Mouse (Mus musculus): ENCODE measurements around the gene Stac2. TPM values are rescaled to one million over a fixed set of nuclear protein-coding genes. Genes with fewer than 3 reads are reported as not detected.

Gene Stac2
- polyA plus RNA-seq, 1 experiment from 2014 or later = 0.17 TPM

DNA sequence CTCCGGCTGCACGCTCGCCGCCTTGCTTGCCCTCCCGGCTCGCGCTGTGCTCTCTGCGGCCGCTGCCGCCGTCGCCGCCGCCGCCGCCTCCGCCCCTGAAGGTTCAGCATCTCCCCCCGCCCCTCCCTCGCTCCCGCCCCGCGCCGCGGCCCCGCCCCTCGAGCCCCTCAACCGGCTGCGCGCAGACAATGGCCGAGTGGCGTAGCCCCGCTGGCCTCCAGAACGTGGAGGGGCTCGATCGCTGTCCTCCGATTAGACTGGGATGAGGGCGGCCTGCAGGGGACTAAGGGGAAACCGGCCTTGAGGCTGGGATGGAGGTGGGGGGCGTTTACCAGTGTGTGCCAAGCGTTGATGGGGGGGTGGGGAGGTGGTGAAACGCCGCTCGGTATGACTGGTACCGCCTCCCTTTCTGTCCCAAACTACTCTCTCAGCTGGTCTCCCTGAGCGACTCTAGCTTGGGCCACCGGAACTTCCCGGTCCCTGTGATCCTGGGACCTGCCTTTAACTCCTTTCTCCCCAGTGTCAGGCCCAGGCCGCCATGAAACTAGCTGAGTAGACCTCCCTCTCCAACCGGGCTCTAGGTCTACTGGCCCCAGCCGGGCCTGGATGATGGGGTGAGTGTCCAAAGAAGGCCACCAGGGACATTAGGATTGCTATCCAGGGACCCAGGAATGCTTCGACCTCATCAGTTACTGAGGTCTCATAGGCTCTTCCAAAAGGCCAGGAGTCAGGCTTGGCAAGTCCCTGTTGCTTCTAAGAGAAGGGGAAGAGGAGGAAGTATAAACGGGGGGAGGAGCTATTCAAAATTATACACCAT lies 30.5 kb downstream of the Stac2 start, which contains the start of gene Cacnb1:
Gene Cacnb1, minus strand, starts transcription at position 480 of the 817 bp plus-strand sequence.
- H3K4me1 ChIP-seq (ENCODE audit: control insufficient read depth, insufficient read depth, low read length) = peaks cover 21% of the 10 kb centered on the region
- under 1% methylated on average over 39 of the region's 52 CpGs for WGBS

DNA sequence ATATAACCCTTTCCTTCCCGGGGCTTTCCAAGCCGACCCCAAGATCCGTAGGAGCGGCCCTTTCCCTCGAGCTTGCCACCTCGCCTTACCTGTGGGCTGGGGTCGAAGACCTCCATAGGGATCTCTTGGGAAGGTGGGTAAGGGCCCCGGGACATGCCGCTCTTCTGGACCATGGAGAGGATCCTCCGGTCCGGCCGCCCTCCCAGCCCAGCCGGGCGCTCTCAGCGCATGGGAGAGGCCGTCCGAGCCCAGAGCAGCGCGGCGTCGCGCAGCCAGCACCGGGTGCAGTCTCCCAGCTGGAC lies 31.1 kb downstream of the Stac2 start:
- Histone ChIP-seq H3K4me2 (ENCODE audit: low read depth, severe bottlenecking) (peak overlapping the region; percentile 95), H3K27ac (replicated peaks; ENCODE audit: low read depth, low read length) (peak overlapping the region; percentile 83), H3K9ac (ENCODE audit: low read length) (peak overlapping the region; percentile 83), H3K36me3 (ENCODE audit: control insufficient read depth, insufficient read depth, low read length) (no peaks in the 10 kb centered on the region; the same call in 1 of the 2 replicates), H3K27me3 (ENCODE audit: control insufficient read depth, insufficient read depth, low read length) (no peaks in the 10 kb centered on the region), H3K9me3 (ENCODE audit: control insufficient read depth, low read length) (no peaks in the 10 kb centered on the region), H3K4me1 (ENCODE audit: control insufficient read depth, insufficient read depth, low read length) (peaks cover 20% of the 10 kb centered on the region), H3K4me3 (ENCODE audit: low read depth, low read length) (peak overlapping the region; percentile 84)
- DNase-seq (ENCODE audit: low spot score) (no peak), ATAC-seq (ENCODE audit: insufficient number of reproducible peaks, low FRiP score, low TSS enrichment, low read depth) (peak; percentile 46; the same call in 1 of the 2 replicates)
- 1% methylated on average over 23 of the region's 23 CpGs for WGBS

More for the DNA sequence above, 30.5 kb downstream of the Stac2 start, which contains the start of gene Cacnb1:
- Histone ChIP-seq H3K9me3 (ENCODE audit: control insufficient read depth, low read length) (no peaks in the 10 kb centered on the region), H3K27me3 (ENCODE audit: control insufficient read depth, insufficient read depth, low read length) (no peaks in the 10 kb centered on the region), H3K27ac (replicated peaks; ENCODE audit: low read depth, low read length) (peak within 1 kb of the TSS; percentile 83), H3K4me3 (ENCODE audit: low read depth, low read length) (peak within 1 kb of the TSS; percentile 84), H3K9ac (ENCODE audit: low read length) (peak within 1 kb of the TSS; percentile 83), H3K36me3 (ENCODE audit: control insufficient read depth, insufficient read depth, low read length) (no peaks in the 10 kb centered on the region), H3K4me2 (ENCODE audit: low read depth, severe bottlenecking) (peak within 1 kb of the TSS; percentile 95)
- ATAC-seq (ENCODE audit: insufficient number of reproducible peaks, low FRiP score, low TSS enrichment, low read depth) = peak; percentile 40; the same call in 1 of the 2 replicates
- peak; percentile 85 for DNase-seq (ENCODE audit: low spot score)

DNA sequence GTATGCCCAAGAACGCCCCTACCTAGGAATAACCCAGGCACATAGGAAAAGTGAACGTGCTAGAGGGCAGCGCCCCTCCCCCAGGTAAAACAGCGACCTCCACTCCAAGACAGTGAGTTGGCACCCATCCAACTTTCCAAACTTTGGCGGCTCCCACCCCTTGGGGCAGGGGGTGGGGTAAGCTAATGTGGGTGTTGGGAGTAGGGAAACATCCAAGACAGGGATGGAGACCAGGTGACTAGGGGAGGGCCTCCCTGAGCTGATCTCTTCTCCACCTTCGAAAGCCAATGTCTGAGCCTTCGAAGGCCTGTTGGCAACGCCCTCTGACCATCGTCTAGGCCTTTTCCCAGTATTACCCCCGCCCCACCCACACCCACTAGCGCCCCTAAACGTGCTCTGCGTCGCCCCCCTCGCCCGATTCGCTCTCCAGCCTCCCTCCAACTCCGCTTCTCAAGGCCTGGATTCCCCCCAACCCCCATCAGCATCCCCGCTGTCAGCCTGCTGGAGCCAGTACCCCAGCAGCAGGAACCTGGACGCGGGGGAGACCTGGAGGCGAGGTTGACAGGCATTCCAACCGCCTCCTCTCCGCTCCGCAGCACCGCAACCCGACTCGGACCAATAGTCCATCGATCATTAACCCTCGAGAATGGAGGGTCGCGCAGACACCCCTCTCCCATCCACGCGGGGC lies 31.6 kb downstream of the Stac2 start:
- Histone ChIP-seq H3K4me3 (ENCODE audit: low read depth, low read length) (peak overlapping the region; percentile 84), H3K9me3 (ENCODE audit: control insufficient read depth, low read length) (no peaks in the 10 kb centered on the region), H3K36me3 (ENCODE audit: control insufficient read depth, insufficient read depth, low read length) (no peaks in the 10 kb centered on the region; the same call in 1 of the 2 replicates), H3K9ac (ENCODE audit: low read length) (peak overlapping the region; percentile 83), H3K27ac (replicated peaks; ENCODE audit: low read depth, low read length) (peak overlapping the region; percentile 83; the same call in 1 of the 2 replicates), H3K4me2 (ENCODE audit: low read depth, severe bottlenecking) (peak overlapping the region; percentile 95), H3K27me3 (ENCODE audit: control insufficient read depth, insufficient read depth, low read length) (no peaks in the 10 kb centered on the region), H3K4me1 (ENCODE audit: control insufficient read depth, insufficient read depth, low read length) (peaks cover 20% of the 10 kb centered on the region)
- 4% methylated on average over 34 of the region's 34 CpGs for WGBS
- ATAC-seq (ENCODE audit: insufficient number of reproducible peaks, low FRiP score, low TSS enrichment, low read depth) = peak; percentile 4; the same call in 1 of the 2 replicates
- DNase-seq (ENCODE audit: low spot score) = peak; percentile 61

DNA sequence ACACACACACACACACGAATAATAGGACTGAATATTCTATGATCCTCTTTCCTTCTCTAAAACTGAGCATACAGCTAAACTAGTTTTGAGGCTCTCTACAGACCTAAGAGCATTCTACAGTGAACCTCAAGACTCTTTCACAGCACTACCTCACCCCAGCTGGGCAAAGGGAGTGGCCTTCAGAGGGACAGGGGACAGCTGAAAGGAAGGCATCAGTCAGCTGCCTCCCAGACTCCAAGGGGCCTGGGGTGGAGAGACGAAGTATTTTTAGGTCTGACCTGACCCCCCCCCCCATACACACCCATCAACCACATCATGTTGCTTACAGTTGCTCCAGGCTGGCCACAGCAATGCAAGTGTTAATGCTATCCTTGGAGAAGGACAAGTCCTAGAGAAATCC lies 32.1 kb downstream of the Stac2 start:
- Histone ChIP-seq H3K9me3 (ENCODE audit: control insufficient read depth, low read length) (no peaks in the 10 kb centered on the region), H3K4me1 (ENCODE audit: control insufficient read depth, insufficient read depth, low read length) (peaks cover 20% of the 10 kb centered on the region), H3K36me3 (ENCODE audit: control insufficient read depth, insufficient read depth, low read length) (no peaks in the 10 kb centered on the region; the same call in 1 of the 2 replicates), H3K27ac (replicated peaks; ENCODE audit: low read depth, low read length) (no peak overlapping the region), H3K4me2 (ENCODE audit: low read depth, severe bottlenecking) (peak overlapping the region; percentile 95), H3K9ac (ENCODE audit: low read length) (no peak overlapping the region; the same call in 1 of the 2 replicates), H3K27me3 (ENCODE audit: control insufficient read depth, insufficient read depth, low read length) (no peaks in the 10 kb centered on the region), H3K4me3 (ENCODE audit: low read depth, low read length) (peak overlapping the region; percentile 84)
- DNase-seq (ENCODE audit: low spot score) (no peak), ATAC-seq (ENCODE audit: insufficient number of reproducible peaks, low FRiP score, low TSS enrichment, low read depth) (no peak)
- 75% methylated on average over 2 of the region's 2 CpGs for WGBS

DNA sequence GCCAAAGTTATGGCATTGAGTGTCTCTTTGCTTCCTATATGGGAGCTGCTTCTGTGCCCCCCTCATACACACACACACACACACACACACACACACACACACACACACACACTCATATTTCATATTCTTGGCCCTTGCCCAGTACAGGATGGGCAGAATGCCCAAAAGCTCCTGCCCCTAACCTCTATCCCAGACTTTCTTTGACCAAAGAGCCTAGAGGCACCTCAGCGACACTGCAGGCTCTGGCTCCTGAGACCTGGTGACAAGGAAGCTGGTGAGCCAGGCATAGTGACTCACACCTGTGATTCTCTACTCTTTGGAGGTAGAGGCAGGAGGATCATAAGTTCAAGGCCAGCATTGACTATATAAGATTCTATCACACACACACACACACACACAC lies 32.6 kb downstream of the Stac2 start:
- Histone ChIP-seq H3K4me3 (ENCODE audit: low read depth, low read length) (no peak overlapping the region), H3K9me3 (ENCODE audit: control insufficient read depth, low read length) (no peaks in the 10 kb centered on the region), H3K4me2 (ENCODE audit: low read depth, severe bottlenecking) (no peak overlapping the region), H3K27ac (replicated peaks; ENCODE audit: low read depth, low read length) (no peak overlapping the region), H3K9ac (ENCODE audit: low read length) (no peak overlapping the region), H3K27me3 (ENCODE audit: control insufficient read depth, insufficient read depth, low read length) (no peaks in the 10 kb centered on the region), H3K36me3 (ENCODE audit: control insufficient read depth, insufficient read depth, low read length) (no peaks in the 10 kb centered on the region; the same call in 1 of the 2 replicates), H3K4me1 (ENCODE audit: control insufficient read depth, insufficient read depth, low read length) (peaks cover 16% of the 10 kb centered on the region)
- no peak for ATAC-seq (ENCODE audit: insufficient number of reproducible peaks, low FRiP score, low TSS enrichment, low read depth)
- no peak for DNase-seq (ENCODE audit: low spot score)
- 100% methylated on average over 1 of the region's 1 CpGs for WGBS

DNA sequence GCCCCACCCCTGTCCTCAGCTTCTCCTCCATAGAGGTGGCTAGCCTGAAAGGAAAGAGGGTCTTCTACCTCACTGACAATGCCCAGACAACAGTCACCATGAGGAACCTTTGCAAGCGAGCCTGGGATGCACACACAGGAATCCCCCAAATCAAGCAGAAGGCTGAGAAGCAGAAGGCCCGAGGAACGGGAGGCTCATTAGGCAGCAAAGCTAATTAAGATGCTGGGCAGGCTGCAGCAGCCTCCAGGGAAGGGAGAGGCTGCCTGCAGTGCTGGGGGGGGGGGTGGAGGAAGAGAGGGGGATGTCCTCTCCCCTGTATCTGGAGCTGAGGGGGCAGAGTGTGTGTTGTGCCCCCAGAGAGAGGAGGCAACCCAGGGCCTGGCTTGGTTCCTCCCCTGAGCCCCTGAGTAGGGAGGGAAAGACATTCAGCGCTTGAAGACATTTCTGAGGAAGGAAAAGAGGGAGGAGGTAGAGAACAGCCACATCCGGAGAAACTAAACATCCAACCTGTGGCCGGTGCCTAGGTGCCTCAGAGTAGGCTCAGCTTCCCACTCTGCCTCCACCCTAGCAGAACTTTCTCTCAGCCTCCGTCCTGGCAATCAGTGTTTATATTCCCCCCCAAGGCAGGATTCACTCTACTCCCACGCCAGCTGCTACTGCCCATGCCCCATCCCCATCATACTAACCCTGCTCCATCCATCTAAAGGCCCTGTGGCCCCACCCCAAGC lies 33.2 kb downstream of the Stac2 start:
- Histone ChIP-seq H3K4me2 (ENCODE audit: low read depth, severe bottlenecking) (no peak overlapping the region), H3K36me3 (ENCODE audit: control insufficient read depth, insufficient read depth, low read length) (no peaks in the 10 kb centered on the region; the same call in 1 of the 2 replicates), H3K27ac (replicated peaks; ENCODE audit: low read depth, low read length) (no peak overlapping the region), H3K27me3 (ENCODE audit: control insufficient read depth, insufficient read depth, low read length) (no peaks in the 10 kb centered on the region), H3K4me3 (ENCODE audit: low read depth, low read length) (no peak overlapping the region), H3K9ac (ENCODE audit: low read length) (no peak overlapping the region), H3K4me1 (ENCODE audit: control insufficient read depth, insufficient read depth, low read length) (peaks cover 15% of the 10 kb centered on the region), H3K9me3 (ENCODE audit: control insufficient read depth, low read length) (no peaks in the 10 kb centered on the region)
- ATAC-seq (ENCODE audit: insufficient number of reproducible peaks, low FRiP score, low TSS enrichment, low read depth) (no peak), DNase-seq (ENCODE audit: low spot score) (no peak)
- 35% methylated on average over 7 of the region's 8 CpGs for WGBS

DNA sequence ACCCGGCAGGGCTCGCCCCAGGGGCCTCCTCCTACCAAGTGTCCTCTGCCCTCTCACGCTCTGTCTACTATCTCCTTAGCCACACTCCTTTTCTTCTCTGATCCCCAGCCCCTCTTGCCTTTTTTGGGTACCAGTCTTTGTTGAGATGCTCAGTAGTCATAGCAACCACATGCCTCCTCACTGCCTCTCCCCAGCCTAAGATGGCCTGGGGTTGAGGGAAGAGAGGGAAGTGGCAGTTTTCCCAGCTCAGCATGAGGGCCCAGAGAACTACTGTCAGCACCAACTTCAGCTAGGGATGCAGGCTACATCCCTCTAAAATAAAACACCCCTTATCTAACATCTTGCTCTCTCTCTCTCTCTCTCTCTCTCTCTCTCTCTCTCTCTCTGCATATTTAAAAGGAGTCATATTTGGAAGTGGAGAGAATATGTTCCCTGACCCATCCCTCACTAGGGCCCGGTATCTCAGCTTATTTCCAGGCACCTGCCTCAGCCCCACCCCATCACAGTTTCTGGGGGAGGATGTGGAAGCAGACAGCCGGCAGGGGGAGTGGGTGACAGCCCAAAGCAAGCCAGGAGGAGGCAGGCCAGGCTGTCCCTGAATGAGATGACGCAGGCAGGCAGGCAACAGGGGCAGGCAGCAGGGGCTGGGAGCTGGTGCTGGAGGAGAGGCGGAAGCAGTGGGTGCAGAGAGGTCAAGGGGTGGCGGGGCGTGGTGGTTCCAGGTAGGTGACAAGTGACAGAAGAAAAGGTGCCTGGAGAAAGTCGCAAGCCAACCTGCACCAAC lies 34.2 kb downstream of the Stac2 start:
- no peak for ATAC-seq (ENCODE audit: insufficient number of reproducible peaks, low FRiP score, low TSS enrichment, low read depth)
- Histone ChIP-seq H3K4me3 (ENCODE audit: low read depth, low read length) (no peak overlapping the region), H3K36me3 (ENCODE audit: control insufficient read depth, insufficient read depth, low read length) (peaks cover 2% of the 10 kb centered on the region; the same call in 1 of the 2 replicates), H3K9ac (ENCODE audit: low read length) (no peak overlapping the region), H3K4me2 (ENCODE audit: low read depth, severe bottlenecking) (no peak overlapping the region), H3K27ac (replicated peaks; ENCODE audit: low read depth, low read length) (no peak overlapping the region), H3K27me3 (ENCODE audit: control insufficient read depth, insufficient read depth, low read length) (no peaks in the 10 kb centered on the region), H3K4me1 (ENCODE audit: control insufficient read depth, insufficient read depth, low read length) (peaks cover 15% of the 10 kb centered on the region), H3K9me3 (ENCODE audit: control insufficient read depth, low read length) (no peaks in the 10 kb centered on the region)
- DNase-seq (ENCODE audit: low spot score) = peak; percentile 52
- 42% methylated on average over 10 of the region's 10 CpGs for WGBS

Measured in limb, embryonic 11.5 days (tissue).